Mouse (Mus musculus) hindbrain, embryonic 12.5 days (tissue): ENCODE results near the gene Apom. TPM values are rescaled to one million over a fixed set of nuclear protein-coding genes. Genes with fewer than 3 reads are reported as not detected.

Experiments
- ATAC-seq: fragments of 200-750 bp; cut with Nextera tagmentation; 2 replicates; pipeline ENCODE4 v1.8.0; 2017; ENCODE audit warnings: moderate TSS enrichment; ENCODE audit not compliant: low FRiP score
- H3K27ac ChIP-seq: fragments of 300-500 bp; sonication (generic); 2 replicates; pipeline ENCODE4 v1.5.1; 2016; ENCODE audit warnings: mild to moderate bottlenecking
- H3K27me3 ChIP-seq: fragments of 300-500 bp; sonication (generic); 2 replicates; pipeline ENCODE4 v1.6.1; 2016; ENCODE audit warnings: mild to moderate bottlenecking
- H3K36me3 ChIP-seq: fragments of 300-500 bp; sonication (generic); 2 replicates; pipeline ENCODE4 v1.6.1; 2016; ENCODE audit warnings: mild to moderate bottlenecking
- H3K4me1 ChIP-seq: fragments of 300-500 bp; sonication (generic); 2 replicates; pipeline ENCODE4 v1.6.1; 2016
- H3K4me2 ChIP-seq: fragments of 300-500 bp; sonication (generic); replicated peaks from 2 replicates; pipeline ENCODE4 v1.6.1; 2016; ENCODE audit warnings: mild to moderate bottlenecking
- H3K4me3 ChIP-seq: fragments of 300-500 bp; sonication (generic); 2 replicates; pipeline ENCODE4 v1.5.1; 2016; ENCODE audit warnings: mild to moderate bottlenecking
- H3K9ac ChIP-seq: fragments of 300-500 bp; sonication (generic); 2 replicates; pipeline ENCODE4 v1.6.1; 2016; ENCODE audit warnings: mild to moderate bottlenecking, moderate library complexity
- H3K9me3 ChIP-seq: fragments of 300-500 bp; sonication (generic); replicated peaks from 2 replicates; pipeline ENCODE4 v1.6.1; 2016; ENCODE audit warnings: mild to moderate bottlenecking
- WGBS: fragments of 180-500 bp; shearing (Covaris S2); methylation state at CpG from one replicate; pipeline ENCODE4 v1.1.7; 2016; 5-methylcytosine and 5-hydroxymethylcytosine counted together
- polyA plus RNA-seq: library from polyadenylated mRNA; unstranded; fragments of >200 nt; fragmentation: Nextera tagmentation; extraction: Ambion mirVana; gene quantifications from 2 replicates; pipeline ENCODE4 v1.2.1, GENCODE M21; 2016

Apom gene
- polyA plus RNA-seq, 1 experiment from 2014 or later, result not detected

DNA sequence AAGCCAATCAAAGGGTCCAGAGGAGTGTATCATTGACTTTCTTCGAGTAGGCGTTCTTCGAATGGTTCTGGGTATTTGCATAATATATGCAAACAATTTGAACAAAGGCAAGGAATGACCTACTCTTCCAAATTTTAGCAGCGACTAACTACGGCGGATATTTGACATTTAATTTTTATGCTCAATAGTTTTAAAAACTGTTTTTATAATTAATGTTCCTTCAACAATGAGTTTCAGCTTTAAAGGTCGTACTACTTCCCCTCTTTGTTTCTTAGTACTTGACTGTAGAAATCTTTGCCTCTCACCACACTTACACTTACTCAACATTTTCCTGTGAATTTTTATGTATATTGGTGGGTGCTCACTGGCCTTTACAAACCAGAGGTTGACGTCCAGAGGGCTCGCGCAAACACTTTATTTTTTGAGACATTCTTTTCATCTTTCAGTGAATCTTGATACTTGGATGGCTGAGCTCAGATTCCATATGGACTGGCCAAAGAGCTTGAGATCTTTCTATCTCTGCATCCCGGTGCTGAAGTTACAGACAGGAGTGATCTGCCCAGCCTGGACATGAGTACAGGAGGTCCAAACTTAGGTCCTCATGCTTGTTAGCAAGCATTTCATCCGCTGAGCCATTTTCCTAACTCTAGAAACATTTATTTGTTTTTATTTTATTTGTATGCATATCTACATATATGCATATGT, 33.8 kb upstream of the Apom start:
- Histone ChIP-seq H3K4me1 (peaks cover 33% of the 10 kb centered on the region), H3K27me3 (no peaks in the 10 kb centered on the region), H3K27ac (peak overlapping the region; percentile 98), H3K36me3 (peaks cover 15% of the 10 kb centered on the region), H3K4me2 (peak overlapping the region; percentile 54), H3K4me3 (peak overlapping the region; percentile 99), H3K9ac (peak overlapping the region; percentile 49), H3K9me3 (no peaks in the 10 kb centered on the region)
- peak; percentile 87 for ATAC-seq
- WGBS, result 24% methylated on average over 12 of the region's 12 CpGs

DNA sequence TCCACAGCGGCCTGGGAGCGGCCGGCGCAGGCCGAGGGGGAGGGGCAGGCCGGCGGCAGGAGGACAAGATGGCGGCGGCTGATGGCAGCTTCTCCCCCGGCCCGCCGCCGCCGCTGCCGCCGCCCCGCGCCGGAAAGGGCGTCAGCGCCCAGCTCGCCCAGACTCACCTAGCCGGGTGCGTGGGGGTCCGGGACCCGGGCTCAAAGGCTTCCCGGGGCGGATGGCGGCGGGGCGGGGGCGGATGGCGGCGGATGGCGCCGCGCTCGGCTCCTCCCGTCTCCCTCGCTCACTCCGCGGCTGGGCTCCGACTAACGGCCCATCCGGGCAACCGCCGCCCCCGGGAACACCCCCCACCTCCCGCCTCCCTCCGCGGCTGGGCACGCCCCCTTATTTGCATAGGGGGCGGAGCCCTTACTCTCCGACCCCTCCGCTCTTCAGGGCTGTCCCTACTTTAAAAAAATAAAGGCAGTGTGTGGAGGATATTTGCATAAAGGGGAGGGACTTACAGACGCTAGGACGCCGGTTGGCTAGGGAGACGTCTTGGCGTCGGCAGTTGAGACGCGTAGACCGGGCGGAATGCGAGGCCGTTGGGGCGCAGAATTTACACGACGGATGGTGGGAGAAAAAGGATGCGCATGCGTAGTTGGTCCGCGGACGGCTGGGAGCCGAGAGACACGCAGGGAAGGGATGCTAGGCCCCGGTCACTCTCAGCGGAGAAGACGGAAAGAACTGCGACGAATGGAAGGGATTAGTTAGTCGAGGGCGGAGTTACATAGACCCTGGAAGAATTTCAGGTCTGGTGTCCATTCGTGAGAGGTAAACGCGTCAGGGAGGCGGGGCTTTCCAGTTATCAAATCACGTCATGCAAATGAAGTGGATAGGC, 33.0 kb upstream of the Apom start, which contains the start of gene Prrc2a:
Gene Prrc2a (minus strand): TSS at position 330 of the 883 bp plus-strand sequence.
- Histone ChIP-seq H3K4me2 (peak within 1 kb of the TSS; percentile 93), H3K9me3 (no peaks in the 10 kb centered on the region), H3K36me3 (peaks cover 23% of the 10 kb centered on the region), H3K4me3 (peak within 1 kb of the TSS; percentile 99), H3K27me3 (no peaks in the 10 kb centered on the region), H3K4me1 (peaks cover 33% of the 10 kb centered on the region), H3K9ac (peak within 1 kb of the TSS; percentile 100), H3K27ac (peak within 1 kb of the TSS; percentile 98)
- ATAC-seq, result peak; percentile 95
- 1% methylated on average over 67 of the region's 89 CpGs for WGBS

- H3K4me2 ChIP-seq, result peak overlapping the region; percentile 93
- H3K4me3 ChIP-seq, result peak overlapping the region; percentile 99
- H3K4me1 ChIP-seq, result peaks cover 33% of the 10 kb centered on the region
- peaks cover 29% of the 10 kb centered on the region for H3K36me3 ChIP-seq
- no peaks in the 10 kb centered on the region for H3K27me3 ChIP-seq
- no peaks in the 10 kb centered on the region for H3K9me3 ChIP-seq
- WGBS, result under 1% methylated on average over 24 of the region's 28 CpGs
- H3K9ac ChIP-seq, result peak overlapping the region; percentile 100
- ATAC-seq, result no peak
- peak overlapping the region; percentile 98 for H3K27ac ChIP-seq
Observed at GRCm38 (mm10) chr17:35164218-35164567, 32.3 kb upstream of the Apom start.

GRCm38 (mm10) chr17:35163326-35164081, 31.7 kb upstream of the Apom start:
- peaks cover 36% of the 10 kb centered on the region for H3K36me3 ChIP-seq
- WGBS, result 16% methylated on average over 8 of the region's 8 CpGs
- peak overlapping the region; percentile 98 for H3K27ac ChIP-seq
- H3K9me3 ChIP-seq, result no peaks in the 10 kb centered on the region
- peak overlapping the region; percentile 99 for H3K4me3 ChIP-seq
- peaks cover 33% of the 10 kb centered on the region for H3K4me1 ChIP-seq
- H3K27me3 ChIP-seq, result no peaks in the 10 kb centered on the region
- peak overlapping the region; percentile 100 for H3K9ac ChIP-seq
- H3K4me2 ChIP-seq, result peak overlapping the region; percentile 93
- ATAC-seq, result no peak

- peak overlapping the region; percentile 100 for H3K9ac ChIP-seq
- H3K4me1 ChIP-seq, result peaks cover 33% of the 10 kb centered on the region
- H3K27me3 ChIP-seq, result no peaks in the 10 kb centered on the region
- peak overlapping the region; percentile 99 for H3K4me3 ChIP-seq
- WGBS, result 57% methylated on average over 12 of the region's 12 CpGs
- ATAC-seq, result no peak
- no peaks in the 10 kb centered on the region for H3K9me3 ChIP-seq
- peak overlapping the region; percentile 93 for H3K4me2 ChIP-seq
- H3K36me3 ChIP-seq, result peaks cover 44% of the 10 kb centered on the region
- peak overlapping the region; percentile 12; the same call in 1 of the 2 replicates for H3K27ac ChIP-seq
Observed at GRCm38 (mm10) chr17:35162730-35163129, 30.9 kb upstream of the Apom start.

DNA sequence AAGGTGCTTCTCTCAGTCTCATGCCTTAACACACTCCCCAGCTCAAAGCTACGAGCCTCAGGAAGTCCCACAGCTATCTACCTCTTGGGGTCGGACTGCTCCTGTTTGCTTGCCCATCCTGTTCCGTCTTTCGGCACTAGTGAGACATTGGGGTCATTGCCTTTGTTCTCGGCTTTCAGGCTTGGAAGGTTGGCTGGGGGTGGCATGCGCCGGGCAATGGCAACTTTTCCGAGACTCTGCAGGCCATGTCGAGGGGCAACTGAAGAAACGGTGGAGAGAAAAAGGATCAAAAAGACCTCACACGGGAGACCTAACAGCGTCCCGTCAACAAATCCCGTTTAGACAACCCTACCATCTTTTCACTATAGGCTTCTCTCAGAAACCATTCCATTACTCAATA, 30.3 kb upstream of the Apom start:
- Histone ChIP-seq H3K27ac (no peak overlapping the region), H3K9me3 (no peaks in the 10 kb centered on the region), H3K36me3 (peaks cover 50% of the 10 kb centered on the region), H3K9ac (peak overlapping the region; percentile 100; the same call in 1 of the 2 replicates), H3K4me3 (peak overlapping the region; percentile 99), H3K27me3 (no peaks in the 10 kb centered on the region), H3K4me1 (peaks cover 33% of the 10 kb centered on the region), H3K4me2 (peak overlapping the region; percentile 93)
- no peak for ATAC-seq
- WGBS, result 77% methylated on average over 14 of the region's 14 CpGs

GRCm38 (mm10) chr17:35161421-35161820, 29.6 kb upstream of the Apom start:
- ATAC-seq, result no peak
- peaks cover 31% of the 10 kb centered on the region for H3K4me1 ChIP-seq
- no peak overlapping the region for H3K4me3 ChIP-seq
- H3K9me3 ChIP-seq, result no peaks in the 10 kb centered on the region
- H3K4me2 ChIP-seq, result no peak overlapping the region
- H3K9ac ChIP-seq, result no peak overlapping the region
- H3K36me3 ChIP-seq, result peaks cover 57% of the 10 kb centered on the region
- H3K27ac ChIP-seq, result no peak overlapping the region
- WGBS, result 84% methylated on average over 11 of the region's 11 CpGs
- H3K27me3 ChIP-seq, result no peaks in the 10 kb centered on the region

DNA sequence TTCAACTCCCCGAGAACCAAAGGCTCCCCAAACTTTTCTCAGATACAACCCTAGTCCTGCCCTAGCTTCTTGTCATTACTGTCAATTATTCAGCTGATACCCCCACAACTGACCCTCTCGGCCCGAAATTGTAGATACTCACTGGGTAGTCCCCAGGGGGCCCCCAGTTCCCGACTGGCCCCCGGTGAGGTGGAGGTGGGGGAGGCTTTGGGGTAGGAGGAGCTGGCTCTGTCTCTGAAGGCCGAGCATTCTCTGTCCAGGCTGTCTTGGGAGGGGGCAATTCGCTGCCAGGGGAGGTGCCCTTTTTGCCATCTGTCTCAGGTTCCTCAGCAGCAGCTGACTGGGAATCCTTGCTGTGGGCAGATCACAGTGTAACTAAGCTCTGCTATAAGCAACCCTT, 27.8 kb upstream of the Apom start:
- peaks cover 24% of the 10 kb centered on the region for H3K4me1 ChIP-seq
- H3K4me2 ChIP-seq, result no peak overlapping the region
- H3K36me3 ChIP-seq, result peaks cover 75% of the 10 kb centered on the region
- no peaks in the 10 kb centered on the region for H3K9me3 ChIP-seq
- no peak for ATAC-seq
- WGBS, result 84% methylated on average over 7 of the region's 7 CpGs
- no peak overlapping the region for H3K9ac ChIP-seq
- no peak overlapping the region for H3K27ac ChIP-seq
- no peaks in the 10 kb centered on the region for H3K27me3 ChIP-seq
- no peak overlapping the region for H3K4me3 ChIP-seq

DNA sequence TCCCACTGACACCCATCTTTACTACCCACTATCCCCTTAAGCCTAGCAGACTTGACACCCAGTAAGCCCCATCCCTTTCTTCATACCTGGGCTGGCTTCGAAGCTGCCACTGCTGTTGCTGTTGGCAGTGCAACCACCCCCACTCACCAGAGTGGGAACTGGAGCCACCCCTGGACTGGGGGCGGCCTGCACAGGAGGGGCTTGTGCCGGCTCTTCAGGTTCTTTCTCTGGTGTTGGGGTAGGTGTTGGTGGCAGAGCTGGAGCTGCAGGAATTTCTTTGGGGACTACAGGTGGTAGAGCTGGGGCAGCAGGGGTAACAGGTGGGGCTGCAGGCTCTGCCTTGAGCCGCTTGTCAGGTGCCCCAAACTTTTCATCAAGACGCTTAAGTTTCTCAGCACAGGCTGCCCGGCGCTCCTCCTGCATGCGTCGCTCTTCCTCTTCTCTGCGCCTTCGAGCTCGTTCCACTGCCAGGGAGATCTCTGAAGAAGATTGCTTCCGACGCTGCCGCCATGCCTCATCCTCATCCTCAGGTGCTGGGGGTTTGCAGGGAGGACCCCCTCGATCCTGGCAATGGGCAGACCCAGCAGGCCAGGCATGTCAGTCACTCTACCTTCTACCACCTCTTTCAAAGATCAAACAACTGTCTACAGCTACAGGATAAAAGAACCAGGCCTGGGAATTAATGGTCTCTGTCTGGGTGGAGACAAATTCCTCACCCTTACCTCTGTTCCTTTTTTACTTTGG, 27.2 kb upstream of the Apom start:
- Histone ChIP-seq H3K36me3 (peaks cover 81% of the 10 kb centered on the region), H3K4me1 (peaks cover 24% of the 10 kb centered on the region), H3K9me3 (no peaks in the 10 kb centered on the region), H3K4me2 (no peak overlapping the region), H3K27me3 (no peaks in the 10 kb centered on the region), H3K9ac (no peak overlapping the region), H3K4me3 (no peak overlapping the region), H3K27ac (no peak overlapping the region)
- 95% methylated on average over 16 of the region's 16 CpGs for WGBS
- no peak for ATAC-seq

DNA sequence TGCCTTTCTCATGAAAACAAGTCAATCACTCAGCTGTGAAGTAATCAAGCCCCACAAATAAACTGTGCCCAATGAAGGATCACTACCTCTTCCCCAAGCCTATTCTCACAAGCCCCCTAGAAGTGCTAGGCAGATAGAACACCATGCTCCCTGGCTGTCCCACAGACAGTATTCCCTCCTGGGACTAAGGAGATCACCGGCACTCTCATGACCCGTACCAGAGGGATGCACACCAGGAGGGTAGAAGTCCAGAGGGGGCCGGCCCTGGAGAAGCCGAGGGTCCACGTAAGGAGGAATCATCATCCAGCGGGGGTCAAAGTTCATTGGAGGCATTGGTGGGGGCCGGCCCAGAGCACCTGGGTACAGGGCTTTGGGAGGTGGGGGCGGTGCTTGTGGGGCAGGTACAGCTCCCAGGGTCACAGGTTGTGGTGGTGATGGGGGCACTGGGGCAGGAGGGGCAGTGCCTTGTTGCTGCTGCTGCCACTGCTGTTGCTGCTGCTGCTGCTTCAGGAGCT, 25.9 kb upstream of the Apom start:
- H3K27ac ChIP-seq, result no peak overlapping the region
- H3K9me3 ChIP-seq, result no peaks in the 10 kb centered on the region
- WGBS, result 91% methylated on average over 8 of the region's 8 CpGs
- peaks cover 94% of the 10 kb centered on the region for H3K36me3 ChIP-seq
- H3K4me1 ChIP-seq, result peaks cover 15% of the 10 kb centered on the region
- H3K4me2 ChIP-seq, result no peak overlapping the region
- no peak overlapping the region for H3K4me3 ChIP-seq
- ATAC-seq, result no peak
- H3K9ac ChIP-seq, result no peak overlapping the region
- H3K27me3 ChIP-seq, result no peaks in the 10 kb centered on the region

- Histone ChIP-seq H3K9ac (no peak overlapping the region), H3K9me3 (no peaks in the 10 kb centered on the region), H3K27ac (no peak overlapping the region), H3K36me3 (peaks cover 99% of the 10 kb centered on the region), H3K4me1 (peaks cover 11% of the 10 kb centered on the region), H3K27me3 (no peaks in the 10 kb centered on the region), H3K4me3 (no peak overlapping the region), H3K4me2 (no peak overlapping the region)
- no peak for ATAC-seq
- WGBS, result 93% methylated on average over 8 of the region's 8 CpGs
Observed at GRCm38 (mm10) chr17:35157254-35157653, 25.4 kb upstream of the Apom start.
